Mouse (Mus musculus): ENCODE results near the gene Atp5mpl.

GRCm38 (mm10) chr12:111974578-111974977, 7.8 kb upstream of the Atp5mpl start:
- no peak for TF ChIP-seq CTCF (IDR thresholded peaks at IDR 0.05; ENCODE audit: low read depth)
- TF ChIP-seq EP300 (optimal IDR thresholded peaks at IDR 0.05), result no peak
